Mouse (Mus musculus): ENCODE data around the gene 4930523C07Rik. TPM values are rescaled to one million over a fixed set of nuclear protein-coding genes. Genes with fewer than 3 reads are reported as not detected.

The 4930523C07Rik gene
- polyA plus RNA-seq (2016; fragmentation: Nextera tagmentation; extraction: Ambion mirVana), result 4.7 and 5.0 TPM in 2 replicates

DNA sequence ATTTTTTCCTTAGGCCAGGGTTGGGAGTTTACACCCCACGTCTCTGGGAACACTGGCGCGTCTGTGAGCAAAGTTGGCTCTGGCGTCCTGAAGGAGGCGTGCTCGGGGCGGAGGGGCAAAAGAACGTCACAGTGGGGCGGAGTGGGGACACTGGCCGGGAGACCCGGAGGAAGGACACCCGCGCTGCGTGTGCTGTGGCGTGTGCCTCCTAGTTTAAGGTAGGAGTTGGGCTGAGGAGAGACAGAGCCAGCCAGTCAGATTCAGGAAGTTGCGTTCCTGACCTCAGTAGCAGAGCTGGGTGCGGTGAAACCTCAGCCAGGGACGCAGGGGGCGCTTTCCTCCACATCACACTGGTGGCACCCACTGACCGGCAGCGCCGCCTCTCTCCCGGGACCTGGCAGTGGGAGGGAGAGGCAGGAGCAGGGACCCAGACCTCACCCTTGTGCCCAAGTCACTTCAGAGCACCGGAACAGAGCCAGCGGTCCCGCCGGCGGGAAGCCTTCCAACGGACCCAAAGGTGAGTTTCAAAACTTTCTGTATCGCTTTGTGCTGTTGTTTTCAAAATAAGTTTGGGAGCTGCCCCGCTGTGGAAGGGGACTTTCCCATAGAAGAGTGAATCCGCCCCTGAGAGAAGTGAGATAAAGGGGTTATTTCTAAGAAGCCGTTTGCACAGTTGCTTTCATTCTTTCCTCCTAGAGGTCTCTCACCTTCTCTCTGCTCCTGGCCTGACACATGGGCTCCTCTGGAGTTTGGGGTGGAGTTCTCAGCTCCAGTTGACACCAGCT, at the start of gene 4930523C07Rik:
4930523C07Rik (plus strand) TSS at position 146 of the 785 bp plus-strand sequence.
- Histone ChIP-seq H3K9ac (peak within 1 kb of the TSS; percentile 48), H3K27me3 (no peaks in the 10 kb centered on the region; the same call in 1 of the 2 replicates), H3K27ac (no peak within 1 kb of the TSS), H3K4me2 (replicated peaks) (peak within 1 kb of the TSS; percentile 78), H3K36me3 (no peaks in the 10 kb centered on the region), H3K4me1 (0 out of 2 replicates have a peak, but pooled peaks cover 9% of the 10 kb centered on the region), H3K4me3 (peak within 1 kb of the TSS; percentile 41), H3K9me3 (no peaks in the 10 kb centered on the region)
- WGBS, result 3% methylated on average over 33 of the region's 33 CpGs
- peak; percentile 85 for ATAC-seq (ENCODE audit: insufficient number of reproducible peaks, insufficient read depth, low FRiP score, low TSS enrichment)

DNA sequence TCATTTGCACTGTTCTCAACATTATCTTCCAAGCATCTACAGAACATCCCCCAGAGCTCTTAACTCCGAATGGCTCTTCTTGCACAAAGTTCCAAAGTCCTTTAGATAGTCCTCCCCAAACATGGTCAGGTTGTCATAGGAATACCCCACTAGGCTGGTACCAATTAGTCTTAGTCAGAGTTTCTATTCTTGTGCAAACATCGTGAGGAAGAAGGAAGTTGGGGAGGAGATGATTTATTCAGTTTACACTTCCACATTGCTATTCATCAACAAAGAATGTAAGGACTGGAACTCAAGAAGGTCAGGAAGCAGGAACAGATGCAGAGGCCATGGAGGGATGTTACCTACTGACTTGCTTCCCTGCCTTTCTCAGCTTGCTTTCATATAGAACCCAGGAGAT, 46.9 kb upstream of the 4930523C07Rik start:
- H3K4me3 ChIP-seq, result no peak overlapping the region
- H3K9me3 ChIP-seq, result no peaks in the 10 kb centered on the region
- no peak overlapping the region for H3K9ac ChIP-seq
- 51% methylated on average over 2 of the region's 2 CpGs for WGBS
- no peaks in the 10 kb centered on the region for H3K4me1 ChIP-seq
- H3K36me3 ChIP-seq, result no peaks in the 10 kb centered on the region
- no peak for ATAC-seq (ENCODE audit: insufficient number of reproducible peaks, insufficient read depth, low FRiP score, low TSS enrichment)
- no peak overlapping the region for H3K4me2 ChIP-seq (replicated peaks)
- no peak overlapping the region for H3K27ac ChIP-seq
- no peaks in the 10 kb centered on the region for H3K27me3 ChIP-seq

DNA sequence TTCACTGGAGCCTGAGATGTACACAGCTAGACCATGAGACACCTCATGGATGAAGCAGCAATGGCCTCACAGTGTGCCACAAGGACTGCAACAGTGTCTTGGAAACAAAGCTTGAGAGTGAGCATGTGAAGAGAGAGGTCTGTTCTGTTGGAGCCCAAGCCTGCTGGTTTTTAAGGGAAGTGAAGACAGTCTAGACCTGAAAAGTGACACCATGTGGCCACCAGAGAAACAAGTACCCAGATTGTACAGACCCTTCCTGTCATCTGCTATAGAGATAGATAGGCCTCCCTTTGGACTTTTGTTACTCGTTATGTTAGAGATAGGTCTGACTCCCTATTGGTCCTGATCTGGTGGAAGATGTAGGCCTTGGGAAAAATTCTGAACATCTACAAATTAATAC, 45.8 kb upstream of the 4930523C07Rik start:
- ATAC-seq (ENCODE audit: insufficient number of reproducible peaks, insufficient read depth, low FRiP score, low TSS enrichment), result no peak
- WGBS, result 79% methylated on average over 1 of the region's 1 CpGs
- H3K27ac ChIP-seq, result no peak overlapping the region

GRCm38 (mm10) chr1:159999232-159999631, 45.0 kb upstream of the 4930523C07Rik start:
- Histone ChIP-seq H3K9me3 (no peaks in the 10 kb centered on the region), H3K36me3 (no peaks in the 10 kb centered on the region), H3K4me2 (replicated peaks) (no peak overlapping the region), H3K4me1 (no peaks in the 10 kb centered on the region), H3K9ac (no peak overlapping the region), H3K27ac (no peak overlapping the region), H3K27me3 (no peaks in the 10 kb centered on the region), H3K4me3 (no peak overlapping the region)
- 74% methylated on average over 3 of the region's 3 CpGs for WGBS
- ATAC-seq (ENCODE audit: insufficient number of reproducible peaks, insufficient read depth, low FRiP score, low TSS enrichment), result no peak

More for the DNA sequence above, 45.8 kb upstream of the 4930523C07Rik start:
- Histone ChIP-seq H3K4me1 (no peaks in the 10 kb centered on the region), H3K4me3 (no peak overlapping the region), H3K4me2 (replicated peaks) (no peak overlapping the region), H3K36me3 (no peaks in the 10 kb centered on the region), H3K27me3 (no peaks in the 10 kb centered on the region), H3K9me3 (no peaks in the 10 kb centered on the region), H3K9ac (no peak overlapping the region)

GRCm38 (mm10) chr1:160005319-160005718, 38.9 kb upstream of the 4930523C07Rik start:
- WGBS, result 62% methylated on average over 4 of the region's 4 CpGs
- H3K4me2 ChIP-seq (replicated peaks), result no peak overlapping the region
- H3K4me1 ChIP-seq, result no peaks in the 10 kb centered on the region
- H3K27me3 ChIP-seq, result no peaks in the 10 kb centered on the region
- H3K9me3 ChIP-seq, result no peaks in the 10 kb centered on the region
- H3K27ac ChIP-seq, result no peak overlapping the region
- no peak overlapping the region for H3K4me3 ChIP-seq
- no peaks in the 10 kb centered on the region for H3K36me3 ChIP-seq
- H3K9ac ChIP-seq, result no peak overlapping the region
- no peak for ATAC-seq (ENCODE audit: insufficient number of reproducible peaks, insufficient read depth, low FRiP score, low TSS enrichment)

GRCm38 (mm10) chr1:160006919-160007588, 37.1 kb upstream of the 4930523C07Rik start:
- Histone ChIP-seq H3K4me2 (replicated peaks) (no peak overlapping the region), H3K27ac (no peak overlapping the region), H3K36me3 (no peaks in the 10 kb centered on the region), H3K9ac (no peak overlapping the region), H3K4me3 (no peak overlapping the region), H3K27me3 (no peaks in the 10 kb centered on the region), H3K4me1 (no peaks in the 10 kb centered on the region), H3K9me3 (no peaks in the 10 kb centered on the region)
- ATAC-seq (ENCODE audit: insufficient number of reproducible peaks, insufficient read depth, low FRiP score, low TSS enrichment), result no peak
- WGBS, result 91% methylated on average over 8 of the region's 8 CpGs

DNA sequence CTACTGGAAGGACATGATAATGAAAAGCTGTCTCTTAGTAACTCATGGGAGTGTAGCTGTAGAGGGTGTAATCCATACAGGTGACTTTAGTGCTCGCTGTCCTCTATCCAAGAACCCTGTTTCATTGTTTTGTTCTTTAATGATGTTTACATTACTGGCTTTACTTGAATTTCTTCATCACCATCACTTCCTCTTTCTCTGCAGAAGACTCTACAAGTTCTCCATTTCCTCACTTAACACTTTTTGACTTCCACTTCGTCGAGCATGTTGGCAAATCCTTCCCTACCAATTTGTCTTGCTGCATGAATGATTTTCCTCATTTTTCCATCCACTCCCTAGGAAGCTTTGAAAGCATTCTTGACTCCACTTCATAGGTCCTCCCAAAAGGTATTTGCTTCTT, 31.1 kb upstream of the 4930523C07Rik start:
- Histone ChIP-seq H3K36me3 (no peaks in the 10 kb centered on the region), H3K4me3 (no peak overlapping the region), H3K27ac (no peak overlapping the region), H3K4me1 (no peaks in the 10 kb centered on the region), H3K9me3 (no peaks in the 10 kb centered on the region), H3K4me2 (replicated peaks) (no peak overlapping the region), H3K9ac (no peak overlapping the region), H3K27me3 (no peaks in the 10 kb centered on the region)
- WGBS, result 84% methylated on average over 3 of the region's 3 CpGs
- no peak for ATAC-seq (ENCODE audit: insufficient number of reproducible peaks, insufficient read depth, low FRiP score, low TSS enrichment)

GRCm38 (mm10) chr1:160024339-160024980, 19.7 kb upstream of the 4930523C07Rik start:
- no peak overlapping the region for H3K9ac ChIP-seq
- H3K4me1 ChIP-seq, result no peaks in the 10 kb centered on the region
- H3K4me2 ChIP-seq (replicated peaks), result no peak overlapping the region
- no peak for ATAC-seq (ENCODE audit: insufficient number of reproducible peaks, insufficient read depth, low FRiP score, low TSS enrichment)
- H3K4me3 ChIP-seq, result no peak overlapping the region
- H3K36me3 ChIP-seq, result no peaks in the 10 kb centered on the region
- H3K9me3 ChIP-seq, result no peaks in the 10 kb centered on the region
- H3K27me3 ChIP-seq, result no peaks in the 10 kb centered on the region
- no peak overlapping the region for H3K27ac ChIP-seq
- WGBS, result 90% methylated on average over 10 of the region's 10 CpGs

- H3K4me1 ChIP-seq, result no peaks in the 10 kb centered on the region
- whole genome bisulfite sequencing, result 71% methylated on average over 11 of the region's 11 CpGs
- H3K9ac ChIP-seq, result no peak overlapping the region
- no peaks in the 10 kb centered on the region for H3K27me3 ChIP-seq
- no peak overlapping the region for H3K4me3 ChIP-seq
- no peak for ATAC-seq (ENCODE audit: insufficient number of reproducible peaks, insufficient read depth, low FRiP score, low TSS enrichment)
- no peak overlapping the region for H3K27ac ChIP-seq
- H3K36me3 ChIP-seq, result no peaks in the 10 kb centered on the region
- no peak overlapping the region for H3K4me2 ChIP-seq (replicated peaks)
- H3K9me3 ChIP-seq, result no peaks in the 10 kb centered on the region
Measured at GRCm38 (mm10) chr1:160025146-160025894, 18.9 kb upstream of the 4930523C07Rik start.

GRCm38 (mm10) chr1:160025895-160026255, 18.3 kb upstream of the 4930523C07Rik start:
- Histone ChIP-seq H3K27me3 (no peaks in the 10 kb centered on the region), H3K4me3 (no peak overlapping the region), H3K4me2 (replicated peaks) (no peak overlapping the region), H3K4me1 (no peaks in the 10 kb centered on the region), H3K9ac (no peak overlapping the region), H3K27ac (no peak overlapping the region), H3K9me3 (no peaks in the 10 kb centered on the region), H3K36me3 (no peaks in the 10 kb centered on the region)
- WGBS, result 88% methylated on average over 5 of the region's 5 CpGs
- ATAC-seq (ENCODE audit: insufficient number of reproducible peaks, insufficient read depth, low FRiP score, low TSS enrichment), result no peak

GRCm38 (mm10) chr1:160027939-160028338, 16.2 kb upstream of the 4930523C07Rik start:
- no peak overlapping the region for H3K27ac ChIP-seq
- H3K9ac ChIP-seq, result no peak overlapping the region
- H3K4me1 ChIP-seq, result no peaks in the 10 kb centered on the region
- H3K9me3 ChIP-seq, result no peaks in the 10 kb centered on the region
- H3K4me2 ChIP-seq (replicated peaks), result no peak overlapping the region
- no peak for ATAC-seq (ENCODE audit: insufficient number of reproducible peaks, insufficient read depth, low FRiP score, low TSS enrichment)
- 55% methylated on average over 4 of the region's 4 CpGs for WGBS
- H3K36me3 ChIP-seq, result no peaks in the 10 kb centered on the region
- no peaks in the 10 kb centered on the region for H3K27me3 ChIP-seq
- no peak overlapping the region for H3K4me3 ChIP-seq

Measured in embryonic facial prominence, embryonic 12.5 days (tissue).